Mouse (Mus musculus) MEL (cell line): ENCODE results near the gene Apba1. TPM values are rescaled to one million over a fixed set of nuclear protein-coding genes. Genes with fewer than 3 reads are reported as not detected.

Source experiments
- DNase-seq: peaks from one replicate; pipeline ENCODE4 v3.0.0; 2011; ENCODE audit warnings: low read depth, low spot score
- H3K27ac ChIP-seq: 2 replicates; pipeline ENCODE4 v1.5.1; 2012; ENCODE audit warnings: low read depth, mild to moderate bottlenecking, control low read depth, low read length, moderate library complexity; ENCODE audit not compliant: control insufficient read depth
- H3K27me3 ChIP-seq, 2 experiments: fragments of 150-350 bp in 1 of 2; sonication (generic) in 1 of 2; 2 replicates each; pipeline ENCODE4 v1.6.1; 2012; ENCODE audit warnings: low read length in 2 of 2, mild to moderate bottlenecking in 2 of 2, improper control_type of control experiment in 1 of 2, moderate library complexity in 1 of 2; ENCODE audit not compliant: insufficient read depth in 2 of 2, control insufficient read depth in 1 of 2
- H3K36me3 ChIP-seq, 2 experiments: 2 replicates each; pipeline ENCODE4 v1.6.1; 2012 to 2014; ENCODE audit warnings: low read length in 2 of 2, improper control_type of control experiment in 1 of 2, inconsistent platforms in 1 of 2, mild to moderate bottlenecking in 1 of 2; ENCODE audit not compliant: insufficient read depth in 2 of 2, control insufficient read depth in 1 of 2
- H3K4me1 ChIP-seq, 2 experiments: fragments of 150-350 bp in 1 of 2; sonication (generic) in 1 of 2; 2 replicates each; pipeline ENCODE4 v1.6.1; 2012; ENCODE audit warnings: low read length in 2 of 2, improper control_type of control experiment in 1 of 2, mild to moderate bottlenecking in 1 of 2; ENCODE audit not compliant: insufficient read depth in 2 of 2, control insufficient read depth in 1 of 2
- H3K4me3 ChIP-seq, 2 experiments: fragments of 150-350 bp in 1 of 2; sonication (generic) in 1 of 2; 2 replicates each; pipeline ENCODE4 v1.5.1; 2012; ENCODE audit warnings: low read depth in 2 of 2, low read length in 2 of 2, mild to moderate bottlenecking in 2 of 2, moderate library complexity in 2 of 2, control low read depth in 1 of 2, improper control_type of control experiment in 1 of 2; ENCODE audit not compliant: control insufficient read depth in 1 of 2, insufficient read depth in 1 of 2
- H3K79me2 ChIP-seq: 2 replicates; pipeline ENCODE4 v1.6.1; 2012; ENCODE audit warnings: mild to moderate bottlenecking, low read length, moderate library complexity; ENCODE audit not compliant: control insufficient read depth, poor library complexity, insufficient read depth
- H3K9ac ChIP-seq: 2 replicates; pipeline ENCODE4 v1.6.1; 2012; ENCODE audit warnings: low read depth, mild to moderate bottlenecking, control low read depth, low read length, moderate library complexity; ENCODE audit not compliant: control insufficient read depth, poor library complexity, severe bottlenecking
- H3K9me3 ChIP-seq: fragments of 150-350 bp; sonication (generic); replicated peaks from 2 replicates; pipeline ENCODE4 v1.6.1; 2012; ENCODE audit warnings: mild to moderate bottlenecking, low read length, improper control_type of control experiment, moderate library complexity; ENCODE audit not compliant: insufficient read depth
- BHLHE40 ChIP-seq: IDR thresholded peaks from 2 replicates; pipeline ENCODE4 v1.6.1; 2012; ENCODE audit warnings: low read depth, mild to moderate bottlenecking, inconsistent platforms, low read length, improper control_type of control experiment, borderline replicate concordance
- CHD1 ChIP-seq: IDR thresholded peaks from 2 replicates; pipeline ENCODE4 v1.6.1; 2012; ENCODE audit warnings: low read depth, mild to moderate bottlenecking, inconsistent platforms, low read length, improper control_type of control experiment
- CTCF ChIP-seq, 3 experiments: IDR thresholded peaks in 2 of 3; conservative IDR thresholded peaks in 1 of 3; 2 replicates each; pipeline ENCODE4 v1.5.1; 2011 to 2012; ENCODE audit warnings: low read length in 3 of 3, low read depth in 2 of 3, mild to moderate bottlenecking in 2 of 3, improper control_type of control experiment in 1 of 3, inconsistent platforms in 1 of 3, mixed read lengths in 1 of 3, moderate library complexity in 1 of 3; ENCODE audit not compliant: control insufficient read depth in 1 of 3, insufficient read depth in 1 of 3, poor library complexity in 1 of 3, severe bottlenecking in 1 of 3
- E2F4 ChIP-seq: IDR thresholded peaks from 2 replicates; pipeline ENCODE4 v1.6.1; 2011; ENCODE audit warnings: low read depth, low read length, improper control_type of control experiment, borderline replicate concordance
- ELF1 ChIP-seq: IDR thresholded peaks from 2 replicates; pipeline ENCODE4 v1.6.1; 2014; ENCODE audit warnings: low read depth, mild to moderate bottlenecking, inconsistent platforms, low read length, improper control_type of control experiment, moderate library complexity
- ETS1 ChIP-seq: IDR thresholded peaks from 2 replicates; pipeline ENCODE4 v1.6.1; 2012; ENCODE audit warnings: low read depth, mild to moderate bottlenecking, inconsistent platforms, low read length, improper control_type of control experiment, moderate library complexity
- GABPA ChIP-seq: IDR thresholded peaks from 2 replicates; pipeline ENCODE4 v1.6.1; 2012; ENCODE audit warnings: low read depth, mild to moderate bottlenecking, inconsistent platforms, low read length, improper control_type of control experiment, moderate library complexity
- HCFC1 ChIP-seq: IDR thresholded peaks from 2 replicates; pipeline ENCODE4 v1.6.1; 2012; ENCODE audit warnings: low read depth, mild to moderate bottlenecking, inconsistent platforms, low read length, improper control_type of control experiment, moderate library complexity
- KAT2A ChIP-seq: conservative IDR thresholded peaks from 2 replicates; pipeline ENCODE4 v1.6.1; 2012; ENCODE audit warnings: low read depth, low read length, improper control_type of control experiment, inconsistent platforms
- MAZ ChIP-seq: IDR thresholded peaks from 2 replicates; pipeline ENCODE4 v1.6.1; 2012; ENCODE audit warnings: low read depth, mild to moderate bottlenecking, inconsistent platforms, low read length, improper control_type of control experiment
- MXI1 ChIP-seq: IDR thresholded peaks from 2 replicates; pipeline ENCODE4 v1.6.1; 2011; ENCODE audit warnings: mild to moderate bottlenecking, low read depth, low read length, improper control_type of control experiment
- MYB ChIP-seq: IDR thresholded peaks from 2 replicates; pipeline ENCODE4 v1.6.1; 2011; ENCODE audit warnings: mild to moderate bottlenecking, low read depth, low read length, improper control_type of control experiment
- MYC ChIP-seq: IDR thresholded peaks from 2 replicates; pipeline ENCODE4 v1.6.1; 2011; ENCODE audit warnings: low read depth, mild to moderate bottlenecking, low read length, improper control_type of control experiment, moderate library complexity
- NELFE ChIP-seq: IDR thresholded peaks from 2 replicates; pipeline ENCODE4 v1.6.1; 2011; ENCODE audit warnings: low read depth, low read length, improper control_type of control experiment
- NRF1 ChIP-seq: IDR thresholded peaks from 2 replicates; pipeline ENCODE4 v1.6.1; 2014; ENCODE audit warnings: low read depth, mild to moderate bottlenecking, inconsistent platforms, low read length, improper control_type of control experiment, moderate library complexity; ENCODE audit not compliant: poor library complexity, insufficient read depth, severe bottlenecking
- POLR2AphosphoS2 ChIP-seq: IDR thresholded peaks from 2 replicates; pipeline ENCODE4 v1.6.1; 2011; ENCODE audit warnings: low read length, improper control_type of control experiment
- POLR2AphosphoS5 ChIP-seq: IDR thresholded peaks from 2 replicates; pipeline ENCODE4 v1.6.1; 2012; ENCODE audit warnings: low read depth, borderline replicate concordance, mild to moderate bottlenecking, inconsistent platforms, low read length, moderate library complexity, mixed read lengths
- RAD21 ChIP-seq: IDR thresholded peaks from 2 replicates; pipeline ENCODE4 v1.6.1; 2011; ENCODE audit warnings: mild to moderate bottlenecking, low read depth, low read length, improper control_type of control experiment
- RCOR1 ChIP-seq: IDR thresholded peaks from 2 replicates; pipeline ENCODE4 v1.6.1; 2012; ENCODE audit warnings: low read depth, mild to moderate bottlenecking, inconsistent platforms, low read length, improper control_type of control experiment
- SIN3A ChIP-seq: IDR thresholded peaks from 2 replicates; pipeline ENCODE4 v1.6.1; 2012; ENCODE audit warnings: low read length, improper control_type of control experiment, inconsistent platforms
- SMC3 ChIP-seq: IDR thresholded peaks from 2 replicates; pipeline ENCODE4 v1.6.1; 2011; ENCODE audit warnings: low read depth, low read length, improper control_type of control experiment
- TBP ChIP-seq: IDR thresholded peaks from 2 replicates; pipeline ENCODE4 v1.8.0; 2011; ENCODE audit warnings: low read depth, low read length, improper control_type of control experiment
- TCF12 ChIP-seq: IDR thresholded peaks from 2 replicates; pipeline ENCODE4 v1.6.1; 2014; ENCODE audit warnings: low read depth, mild to moderate bottlenecking, inconsistent platforms, low read length, improper control_type of control experiment, moderate library complexity
- UBTF ChIP-seq: IDR thresholded peaks from 2 replicates; pipeline ENCODE4 v1.6.1; 2012; ENCODE audit warnings: low read depth, mild to moderate bottlenecking, inconsistent platforms, low read length, improper control_type of control experiment, moderate library complexity, borderline replicate concordance; ENCODE audit not compliant: insufficient read depth
- USF2 ChIP-seq, 2 experiments: IDR thresholded peaks; 2 replicates each; pipeline ENCODE4 v1.6.1; 2011 to 2012; ENCODE audit warnings: improper control_type of control experiment in 2 of 2, low read length in 2 of 2, borderline replicate concordance in 1 of 2, inconsistent platforms in 1 of 2, low read depth in 1 of 2, mild to moderate bottlenecking in 1 of 2; ENCODE audit not compliant: insufficient read depth in 1 of 2
- ZC3H11A ChIP-seq: IDR thresholded peaks from 2 replicates; pipeline ENCODE4 v1.6.1; 2012; ENCODE audit warnings: low read depth, mild to moderate bottlenecking, inconsistent platforms, low read length, improper control_type of control experiment
- ZMIZ1 ChIP-seq: IDR thresholded peaks from 2 replicates; pipeline ENCODE4 v1.6.1; 2012; ENCODE audit warnings: low read depth, mild to moderate bottlenecking, inconsistent platforms, low read length, improper control_type of control experiment, moderate library complexity
- ZNF384 ChIP-seq: IDR thresholded peaks from 2 replicates; pipeline ENCODE4 v1.6.1; 2012; ENCODE audit warnings: low read depth, mild to moderate bottlenecking, inconsistent platforms, low read length, improper control_type of control experiment
- polyA plus RNA-seq, 2 experiments: library from polyadenylated mRNA; stranded (reverse) in 1 of 2; unstranded in 1 of 2; fragments of >175 nt in 1 of 2; fragments of >200 nt in 1 of 2; gene quantifications; 2 replicates each; pipeline versions ENCODE4 v1.2.1 to v1.2.4; 2012; ENCODE audit warnings: low replicate concordance in 2 of 2, low read depth in 1 of 2; ENCODE audit not compliant: insufficient read length in 2 of 2, insufficient read depth in 1 of 2, missing spikeins in 1 of 2
- total RNA-seq: library from RNA; depleted of rRNA; stranded (reverse); fragments of 300-350 nt; gene quantifications from 2 replicates; pipeline ENCODE4 v1.2.3, GENCODE M21; 2012

Apba1 gene
- total and polyA plus RNA-seq, 3 experiments, result under 0.01 to 0.03 TPM; not detected in 1

DNA sequence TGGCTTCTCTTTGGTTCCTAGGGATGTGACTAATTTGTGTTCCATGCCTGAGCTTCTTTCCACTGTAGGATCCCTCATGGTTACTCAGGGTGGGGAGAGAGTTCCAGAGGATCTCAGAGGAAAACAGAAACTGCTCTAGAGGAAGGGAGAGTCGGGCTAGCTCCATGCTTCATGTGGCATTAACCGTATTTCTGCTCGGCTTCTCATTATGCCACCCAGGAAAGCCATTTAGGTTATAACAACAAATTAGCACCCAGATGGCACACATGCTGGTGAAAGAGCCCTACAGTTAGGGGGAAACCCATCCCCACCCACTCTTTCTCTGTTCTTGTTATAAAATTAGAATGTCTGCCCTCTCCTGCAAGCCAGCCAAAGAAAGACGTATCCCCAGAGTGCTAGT, 36.5 kb downstream of the Apba1 start:
- Histone ChIP-seq H3K36me3 (no peaks in the 10 kb centered on the region), H3K27ac (no peak overlapping the region), H3K9ac (no peak overlapping the region), H3K4me3 (no peak overlapping the region), H3K9me3 (no peaks in the 10 kb centered on the region), H3K79me2 (no peaks in the 10 kb centered on the region), H3K27me3 (no peaks in the 10 kb centered on the region; a peak in 1 of 4 replicates), H3K4me1 (no peaks in the 10 kb centered on the region)
- TF ChIP-seq USF2 (IDR thresholded peaks at IDR 0.05; ENCODE audit: borderline replicate concordance in 1 of 2, insufficient read depth in 1 of 2, low read depth in 1 of 2, low read length in 2 of 2) (no peak), UBTF (no peak), MYB (no peak), E2F4 (no peak), KAT2A (no peak), CTCF (IDR thresholded peaks at IDR 0.05 in 2 of 3, conservative IDR thresholded peaks at IDR 0.05 in 1 of 3; ENCODE audit: control insufficient read depth in 1 of 3, insufficient read depth in 1 of 3, low read depth in 2 of 3, low read length in 3 of 3, poor library complexity in 1 of 3, severe bottlenecking in 1 of 3) (no peak), POLR2AphosphoS2 (no peak), ZNF384 (no peak), MYC (no peak), ZMIZ1 (no peak), HCFC1 (no peak), SMC3 (no peak), RAD21 (no peak), TBP (no peak), CHD1 (no peak), BHLHE40 (no peak), RCOR1 (no peak)
- no peak for DNase-seq

DNA sequence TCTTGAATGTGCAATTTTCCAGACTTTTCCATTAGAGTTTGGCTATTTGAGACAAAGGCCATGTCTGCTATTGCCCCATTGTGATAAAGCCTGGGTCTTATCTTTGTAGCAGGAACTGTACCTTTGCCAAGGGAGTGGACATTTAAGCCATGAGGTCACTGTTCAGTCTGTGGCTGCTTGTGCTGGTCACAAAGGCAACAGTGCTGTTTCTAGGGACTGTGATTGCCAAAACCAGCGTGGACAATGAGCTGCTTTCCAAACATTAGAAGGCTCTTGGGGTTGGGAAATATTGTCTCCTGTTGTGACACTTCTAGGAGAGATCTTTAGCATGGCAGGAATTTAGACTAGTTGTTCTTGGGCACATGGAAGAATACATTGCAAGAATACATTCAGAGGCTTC, 42.5 kb downstream of the Apba1 start:
- no peak for TF ChIP-seq GABPA
- no peak for TF ChIP-seq TBP
- no peak for TF ChIP-seq SIN3A
- no peak for TF ChIP-seq ETS1
- no peak for TF ChIP-seq ZNF384
- TF ChIP-seq SMC3, result no peak
- no peak for TF ChIP-seq ELF1
- TF ChIP-seq MAZ, result no peak
- TF ChIP-seq POLR2AphosphoS5, result no peak
- no peak for TF ChIP-seq NELFE
- TF ChIP-seq RCOR1, result no peak
- no peak for TF ChIP-seq NRF1
- TF ChIP-seq E2F4, result no peak
- TF ChIP-seq TCF12, result no peak
- TF ChIP-seq USF2 (IDR thresholded peaks at IDR 0.05; ENCODE audit: borderline replicate concordance in 1 of 2, insufficient read depth in 1 of 2, low read depth in 1 of 2, low read length in 2 of 2), result no peak
- no peak for TF ChIP-seq HCFC1
- no peak for TF ChIP-seq MXI1
- no peak for TF ChIP-seq CTCF (IDR thresholded peaks at IDR 0.05 in 2 of 3, conservative IDR thresholded peaks at IDR 0.05 in 1 of 3; ENCODE audit: control insufficient read depth in 1 of 3, insufficient read depth in 1 of 3, low read depth in 2 of 3, low read length in 3 of 3, poor library complexity in 1 of 3, severe bottlenecking in 1 of 3)
- TF ChIP-seq ZC3H11A, result no peak
- no peak for TF ChIP-seq UBTF
- Histone ChIP-seq H3K4me1 (no peaks in the 10 kb centered on the region), H3K27ac (no peak overlapping the region), H3K79me2 (no peaks in the 10 kb centered on the region), H3K36me3 (no peaks in the 10 kb centered on the region), H3K9me3 (no peaks in the 10 kb centered on the region), H3K27me3 (no peaks in the 10 kb centered on the region), H3K4me3 (no peak overlapping the region), H3K9ac (no peak overlapping the region)
- DNase-seq, result no peak
